Mouse (Mus musculus) gastrocnemius, postnatal 36 days (tissue): ENCODE measurements around the gene Zdhhc8. TPM values are rescaled to one million over a fixed set of nuclear protein-coding genes. Genes with fewer than 3 reads are reported as not detected.

Experiments
- microRNA-seq, 2 experiments: library from miRNA; unstranded; fragments of <30 nt; microRNA quantifications; one replicate each; pipeline ENCODE4 v1.2.0; 2021
- total RNA-seq, 2 experiments: library from RNA; stranded (reverse); gene quantifications; 2 replicates each; pipeline ENCODE4 v1.2.3; 2021

Zdhhc8 gene
- total RNA-seq, 2 experiments from 2014 or later, result 23.1 to 23.4 TPM

Small RNA genes lying within 50 kb of the gene (microRNA-seq; reads per million reads assigned to microRNA genes)
- gene Gm24572, result 0 to 0.72 reads per million in 2 experiments
- gene Mir1306, result 64.8 to 80.9 reads per million in 2 experiments

Other genes with a start within 250 kb of the Zdhhc8 start
- gene Dgcr6, start 182.3 kb downstream of the Zdhhc8 start, total RNA-seq, result 10 to 100 TPM; 29.3 to 36.3 TPM
- gene Prodh, start 144.9 kb downstream of the Zdhhc8 start, total RNA-seq, result 10 to 100 TPM in 1 of 2 experiments, 1 to 10 TPM in 1; 8.5 to 13.3 TPM
- gene Rtn4r, start 107.5 kb downstream of the Zdhhc8 start, total RNA-seq, result under 1 TPM in 1 of 2 experiments, not detected in 1; 0.17 TPM
- not detected for gene Ccdc188, start 17.3 kb downstream of the Zdhhc8 start, total RNA-seq
- gene Trmt2a, start 13.5 kb upstream of the Zdhhc8 start, total RNA-seq, result 10 to 100 TPM in 1 of 2 experiments, 1 to 10 TPM in 1; 8.8 to 10.4 TPM
- gene Ranbp1, start 13.6 kb upstream of the Zdhhc8 start, total RNA-seq, result 10 to 100 TPM; 18.3 to 20.6 TPM
- gene Gm49776, start 23.2 kb upstream of the Zdhhc8 start, total RNA-seq, result not detected
- gene Dgcr8, start 54.1 kb upstream of the Zdhhc8 start, total RNA-seq, result 10 to 100 TPM; 13.8 to 14.6 TPM
- 10 to 100 TPM; 40.3 to 51.5 TPM for gene Tango2, start 113.0 kb upstream of the Zdhhc8 start, total RNA-seq
- gene Arvcf, start 113.0 kb upstream of the Zdhhc8 start, total RNA-seq, result 10 to 100 TPM; 10.2 to 14.3 TPM
- gene Txnrd2, start 191.2 kb upstream of the Zdhhc8 start, total RNA-seq, result 10 to 100 TPM; 16.4 to 17.6 TPM
- gene Comt, start 191.7 kb upstream of the Zdhhc8 start, total RNA-seq, result 10 to 100 TPM; 35.4 to 38.4 TPM